Mouse (Mus musculus): ENCODE results near the gene Il2.

DNA sequence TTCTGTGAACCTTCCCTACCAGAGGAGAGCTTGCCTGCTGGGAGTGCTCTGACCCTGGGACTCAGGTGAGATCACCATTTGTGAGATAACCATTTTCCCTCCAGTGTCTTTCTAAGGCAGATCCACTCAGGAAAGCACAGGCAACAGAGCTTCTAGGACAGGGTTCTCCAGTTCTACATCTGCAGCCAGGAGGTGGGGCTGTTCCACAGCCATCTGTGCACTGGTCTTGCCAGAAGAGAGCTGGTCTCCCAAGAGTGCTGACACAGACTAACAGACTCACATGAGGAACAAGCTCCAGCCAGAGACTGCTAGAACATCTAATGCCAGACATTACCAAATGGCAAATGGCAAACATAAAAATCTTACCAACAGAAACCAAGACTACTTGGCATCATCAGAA lies 52.5 kb downstream of the Il2 start:
- TF ChIP-seq EP300 (IDR thresholded peaks at IDR 0.05; ENCODE audit: insufficient read depth, low read depth, low read length): 0 out of 2 replicates have a peak, but pooled peaks have one; percentile 40
- peak; percentile 66 for TF ChIP-seq CTCF (IDR thresholded peaks at IDR 0.05)
- TF ChIP-seq POLR2A (IDR thresholded peaks at IDR 0.05; ENCODE audit: insufficient read depth, low read depth, low read length): no peak

Data from heart, adult 2 months (tissue).